Mouse (Mus musculus) liver, postnatal 0 days (tissue): ENCODE data around the gene Atpif1.

Experiments
- CTCF ChIP-seq: sonication (generic); IDR thresholded peaks from 2 replicates; pipeline ENCODE4 v1.5.1; 2016; ENCODE audit warnings: antibody characterized with exemption, low read depth
- EP300 ChIP-seq: IDR thresholded peaks from 2 replicates; pipeline ENCODE4 v1.6.1; 2016; ENCODE audit warnings: antibody characterized with exemption, low read depth, mild to moderate bottlenecking

- TF ChIP-seq CTCF (no peak), EP300 (no peak)
Observed at GRCm38 (mm10) chr4:132505034-132505738, 28.3 kb downstream of the Atpif1 start.
